Comparison of ENCODE assay signal across 8 mouse cellular contexts in the genomic region with DNA sequence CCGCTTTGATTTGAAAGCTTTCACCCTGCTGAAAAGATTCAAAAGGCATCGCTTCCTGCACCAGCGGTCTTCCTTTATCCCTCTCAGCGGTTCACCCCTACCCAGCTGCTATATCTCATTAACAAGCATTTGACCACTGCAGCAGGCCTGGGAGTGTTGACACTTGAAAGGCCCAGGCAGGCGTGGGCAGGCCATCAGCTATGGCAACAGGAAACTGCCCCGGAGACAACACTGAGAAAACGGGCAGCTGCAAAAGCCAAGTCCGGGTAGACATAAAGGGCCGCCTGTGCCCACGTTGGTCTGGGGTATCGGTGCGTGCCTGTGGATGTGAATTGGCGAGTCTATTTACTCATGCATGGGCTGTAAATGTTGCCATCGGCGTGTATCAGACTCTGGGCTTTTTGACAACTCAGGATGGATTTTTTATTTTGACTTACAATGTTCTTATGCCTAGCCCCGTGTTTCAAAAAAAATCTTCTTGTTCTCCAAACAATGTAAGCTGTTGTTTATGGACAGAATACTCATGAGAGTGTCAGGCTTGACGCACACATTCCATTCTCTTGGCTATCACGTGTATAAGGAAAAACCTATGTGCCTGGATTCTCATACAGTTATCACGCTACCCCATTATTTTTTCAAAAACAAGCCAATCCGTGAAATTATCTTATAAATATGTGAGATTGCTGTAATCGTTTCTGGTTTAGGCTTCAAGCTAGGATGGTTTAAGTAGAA.
A peak's percentile ranks its signal among the peaks of the same experiment; 100 is the strongest.
DNase-seq lines count a peak whose midpoint lies in the region; ATAC-seq and TF ChIP-seq lines count a peak whose summit lies in the region.

No protein-coding gene starts in this region.

- peak overlapping the region; percentile 76 for H3K4me2 ChIP-seq in heart, embryonic 13.5 days
- peak overlapping the region; percentile 68 for H3K4me2 ChIP-seq in kidney, embryonic 16.5 days (replicated peaks; ENCODE audit: low read depth, low read length)
- peak overlapping the region; percentile 54 for H3K4me2 ChIP-seq in liver, embryonic 15.5 days
- peak overlapping the region; percentile 94 for H3K4me2 ChIP-seq in myocyte (ENCODE audit: low read depth)

- WGBS in spleen, adult 2 months, result 26% methylated on average over 21 of the region's 21 CpGs
- WGBS in heart, embryonic 13.5 days, result 10% methylated on average over 21 of the region's 21 CpGs
- 11% methylated on average over 21 of the region's 21 CpGs for WGBS in kidney, embryonic 16.5 days
- 16% methylated on average over 21 of the region's 21 CpGs for WGBS in liver, embryonic 15.5 days (ENCODE audit: insufficient replicate concordance)

- H3ac ChIP-seq in myocyte (ENCODE audit: control insufficient read depth, insufficient read length), result no peak overlapping the region

- no peaks in the 10 kb centered on the region for H3K9me3 ChIP-seq in heart, embryonic 13.5 days
- no peaks in the 10 kb centered on the region for H3K9me3 ChIP-seq in kidney, embryonic 16.5 days (ENCODE audit: low read length)
- no peaks in the 10 kb centered on the region for H3K9me3 ChIP-seq in liver, embryonic 15.5 days (replicated peaks)

- H3K9ac ChIP-seq in heart, embryonic 13.5 days, result peak overlapping the region; percentile 77
- H3K9ac ChIP-seq in kidney, embryonic 16.5 days (replicated peaks; ENCODE audit: low read length), result peak overlapping the region; percentile 64
- no peak overlapping the region for H3K9ac ChIP-seq in liver, embryonic 15.5 days

- no peaks in the 10 kb centered on the region for H3K4me1 ChIP-seq in spleen, adult 2 months (ENCODE audit: control insufficient read depth, insufficient read depth, insufficient read length)
- H3K4me1 ChIP-seq in heart, embryonic 13.5 days, result peaks cover 29% of the 10 kb centered on the region
- H3K4me1 ChIP-seq in kidney, embryonic 16.5 days (ENCODE audit: insufficient read depth, low read length), result peaks cover 11% of the 10 kb centered on the region
- no peaks in the 10 kb centered on the region for H3K4me1 ChIP-seq in liver, embryonic 15.5 days (replicated peaks)

- TF ChIP-seq POLR2A in spleen, adult 2 months (IDR thresholded peaks at IDR 0.05; ENCODE audit: low read depth, low read length), result no peak
- peak; percentile 35 for TF ChIP-seq POLR2A in myocyte (IDR thresholded peaks at IDR 0.05; ENCODE audit: insufficient read length, low read depth)

- H3K27me3 ChIP-seq in spleen, adult 2 months (ENCODE audit: control insufficient read depth, insufficient read depth, low read length), result no peaks in the 10 kb centered on the region
- H3K27me3 ChIP-seq in heart, embryonic 13.5 days (replicated peaks), result no peaks in the 10 kb centered on the region
- no peaks in the 10 kb centered on the region for H3K27me3 ChIP-seq in kidney, embryonic 16.5 days (ENCODE audit: insufficient read depth, low read length)
- no peaks in the 10 kb centered on the region for H3K27me3 ChIP-seq in liver, embryonic 15.5 days
- no peaks in the 10 kb centered on the region for H3K27me3 ChIP-seq in myocyte (ENCODE audit: control insufficient read depth, insufficient read depth, insufficient read length)

- H3K79me2 ChIP-seq in myocyte (ENCODE audit: control insufficient read depth, insufficient read depth), result no peaks in the 10 kb centered on the region

- H3K4me3 ChIP-seq in spleen, adult 2 months (ENCODE audit: extremely low read depth, insufficient read depth, insufficient read length), result peak overlapping the region; percentile 45
- peak overlapping the region; percentile 52 for H3K4me3 ChIP-seq in heart, embryonic 13.5 days
- peak overlapping the region; percentile 43 for H3K4me3 ChIP-seq in kidney, embryonic 16.5 days (ENCODE audit: low read length)
- peak overlapping the region; percentile 34 for H3K4me3 ChIP-seq in liver, embryonic 15.5 days (replicated peaks)
- peak overlapping the region; percentile 18 for H3K4me3 ChIP-seq in myocyte

- no peak for TF ChIP-seq CTCF in spleen, adult 2 months (IDR thresholded peaks at IDR 0.05; ENCODE audit: extremely low read depth, insufficient read depth, insufficient read length, insufficient replicate concordance)

- 0 out of 2 replicates have a peak overlapping the region, but pooled peaks have one; percentile 10 for H3K27ac ChIP-seq in spleen, adult 2 months (ENCODE audit: insufficient read depth, low read length)
- peak overlapping the region; percentile 74 for H3K27ac ChIP-seq in heart, embryonic 13.5 days (replicated peaks)
- H3K27ac ChIP-seq in kidney, embryonic 16.5 days (ENCODE audit: low read length), result peak overlapping the region; percentile 72
- no peak overlapping the region for H3K27ac ChIP-seq in liver, embryonic 15.5 days (replicated peaks)

- H3K36me3 ChIP-seq in spleen, adult 2 months (ENCODE audit: control insufficient read depth, insufficient read depth, low read length), result no peaks in the 10 kb centered on the region
- H3K36me3 ChIP-seq in heart, embryonic 13.5 days, result no peaks in the 10 kb centered on the region
- H3K36me3 ChIP-seq in kidney, embryonic 16.5 days (ENCODE audit: insufficient read depth, low read length), result no peaks in the 10 kb centered on the region
- no peaks in the 10 kb centered on the region for H3K36me3 ChIP-seq in liver, embryonic 15.5 days (replicated peaks)
- no peaks in the 10 kb centered on the region for H3K36me3 ChIP-seq in myocyte (ENCODE audit: control insufficient read depth, insufficient read depth)

- peak; percentile 68 for ATAC-seq in heart, embryonic 13.5 days (ENCODE audit: extremely low read depth, insufficient number of reproducible peaks, low FRiP score, low TSS enrichment)
- peak; percentile 95 for ATAC-seq in kidney, embryonic 16.5 days (ENCODE audit: low FRiP score, low TSS enrichment)
- ATAC-seq in liver, embryonic 15.5 days (ENCODE audit: insufficient read depth), result no peak

- DNase-seq in spleen, adult 2 months (ENCODE audit: low read depth in 1 of 2, low spot score in 2 of 2), result peak in 1 of 2 experiments; percentile 22
- DNase-seq in spleen, adult 18-20 months, result no peak
- DNase-seq in embryo, embryonic 9.5 days (ENCODE audit: extremely low spot score), result peak; percentile 82
- DNase-seq in urinary bladder, postnatal 36 days (ENCODE audit: low spot score in 2 of 2), result peak; percentile 18 to 33

TF ChIP-seq in myocyte, 11 proteins besides CTCF, POLR2A, EP300 and RAD21:
- TF ChIP-seq E2F4 (IDR thresholded peaks at IDR 0.05; ENCODE audit: insufficient read depth), result no peak
- TF ChIP-seq TCF3 (IDR thresholded peaks at IDR 0.05; ENCODE audit: insufficient read length, low read depth), result peak; percentile 29
- peak; percentile 28 to 82 (median 65) for TF ChIP-seq MYOG (IDR thresholded peaks at IDR 0.05; ENCODE audit: control insufficient read depth in 1 of 3, insufficient read depth in 1 of 3, insufficient read length in 2 of 3, low read depth in 2 of 3)
- TF ChIP-seq MYOD1 (IDR thresholded peaks at IDR 0.05; ENCODE audit: control insufficient read depth in 1 of 3, insufficient read length in 2 of 3, low read depth in 2 of 3), result peak; percentile 60 to 94 (median 86)
- peak; percentile 64 for TF ChIP-seq TCF12 (IDR thresholded peaks at IDR 0.05; ENCODE audit: insufficient read depth, poor library complexity, severe bottlenecking)
- no peak for TF ChIP-seq POLR2AphosphoS2 (IDR thresholded peaks at IDR 0.05; ENCODE audit: insufficient read length, low read depth)
- TF ChIP-seq SRF (IDR thresholded peaks at IDR 0.05; ENCODE audit: control insufficient read depth, insufficient read length, low read depth), result no peak

Comparison
In these comparisons a context has a peak if more than half of its experiments do, and no peak if none do; other contexts are left out.
1. DNase-seq: peak in embryo, embryonic 9.5 days (single experiment) and urinary bladder, postnatal 36 days (2 of 2); none in spleen, adult 18-20 months (0 of 2).
2. Peak in every context shown above with its lines, with median percentiles within 50 percentile points of each other: H3K4me3 ChIP-seq and H3K4me2 ChIP-seq.